Mouse (Mus musculus) thymus, adult 2 months (tissue): ENCODE results near the gene Pld2. TPM values are rescaled to one million over a fixed set of nuclear protein-coding genes. Genes with fewer than 3 reads are reported as not detected.

Experiments
- DNase-seq: peaks from one replicate; pipeline ENCODE4 v3.0.0; 2021
- H3K27ac ChIP-seq: fragments of 200-500 bp; 2 replicates; pipeline ENCODE4 v1.5.1; 2012; ENCODE audit warnings: low read length, control low read depth; ENCODE audit not compliant: control insufficient read depth, insufficient read depth
- H3K27me3 ChIP-seq: fragments of 200-500 bp; 2 replicates; pipeline ENCODE4 v1.6.1; 2012; ENCODE audit warnings: mild to moderate bottlenecking, low read length, moderate library complexity, mixed read lengths; ENCODE audit not compliant: control insufficient read depth, insufficient read depth
- H3K36me3 ChIP-seq: fragments of 200-500 bp; 2 replicates; pipeline ENCODE4 v1.6.1; 2012; ENCODE audit warnings: mild to moderate bottlenecking, low read length, moderate library complexity; ENCODE audit not compliant: control insufficient read depth, insufficient read depth
- H3K4me1 ChIP-seq: fragments of 200-500 bp; replicated peaks from 2 replicates; pipeline ENCODE4 v1.6.1; 2012; ENCODE audit warnings: low read length; ENCODE audit not compliant: control insufficient read depth, insufficient read depth
- H3K4me3 ChIP-seq: fragments of 200-500 bp; 2 replicates; pipeline ENCODE4 v1.5.1; 2012; ENCODE audit warnings: mild to moderate bottlenecking, low read length, control low read depth, moderate library complexity; ENCODE audit not compliant: control insufficient read depth, insufficient read depth
- CTCF ChIP-seq: fragments of 200-500 bp; IDR thresholded peaks from 2 replicates; pipeline ENCODE4 v1.5.1; 2012; ENCODE audit warnings: mild to moderate bottlenecking, control low read depth, low read length, moderate library complexity, borderline replicate concordance; ENCODE audit not compliant: control insufficient read depth, poor library complexity, insufficient read depth; ENCODE audit errors: extremely low read depth
- POLR2A ChIP-seq: fragments of 200-500 bp; IDR thresholded peaks from 2 replicates; pipeline ENCODE4 v1.6.1; 2012; ENCODE audit warnings: mild to moderate bottlenecking, low read length, control low read depth, moderate library complexity; ENCODE audit not compliant: control insufficient read depth, poor library complexity, insufficient read depth; ENCODE audit errors: extremely low read depth
- whole genome bisulfite sequencing: fragments of 180-500 bp; shearing (Covaris S2); methylation state at CpG from one replicate; pipeline ENCODE4 v1.1.7; 2018; 5-methylcytosine and 5-hydroxymethylcytosine counted together
- polyA plus RNA-seq: library from polyadenylated mRNA; depleted of rRNA; stranded (reverse); fragments of >200 nt; gene quantifications from 2 replicates; pipeline ENCODE4 v1.2.3, GENCODE M21; 2012

Pld2 gene
- polyA plus RNA-seq, 1 experiment, result 16.1 TPM

- peaks cover 17% of the 10 kb centered on the region for H3K4me1 ChIP-seq
- H3K27me3 ChIP-seq, result no peaks in the 10 kb centered on the region
- TF ChIP-seq CTCF, result no peak
- TF ChIP-seq POLR2A, result no peak
- H3K4me3 ChIP-seq, result no peak overlapping the region
- 55% methylated on average over 7 of the region's 7 CpGs for WGBS
- peak overlapping the region; percentile 73; the same call in 1 of the 2 replicates for H3K27ac ChIP-seq
- DNase-seq, result peak; percentile 46
- H3K36me3 ChIP-seq, result no peaks in the 10 kb centered on the region
Measured at GRCm38 (mm10) chr11:70506962-70507515, 32.8 kb upstream of the Pld2 start.

- TF ChIP-seq CTCF (peak; percentile 80; the same call in 1 of the 2 replicates), POLR2A (no peak)
- Histone ChIP-seq H3K27me3 (no peaks in the 10 kb centered on the region), H3K27ac (no peak overlapping the region), H3K4me1 (peaks cover 15% of the 10 kb centered on the region), H3K4me3 (no peak overlapping the region), H3K36me3 (no peaks in the 10 kb centered on the region)
- 19% methylated on average over 19 of the region's 19 CpGs for WGBS
- DNase-seq, result peak; percentile 62
Measured at GRCm38 (mm10) chr11:70509753-70510564, 29.9 kb upstream of the Pld2 start.

- no peaks in the 10 kb centered on the region for H3K27me3 ChIP-seq
- H3K36me3 ChIP-seq, result no peaks in the 10 kb centered on the region
- WGBS, result 96% methylated on average over 2 of the region's 2 CpGs
- H3K4me3 ChIP-seq, result no peak overlapping the region
- TF ChIP-seq CTCF (no peak), POLR2A (no peak)
- H3K4me1 ChIP-seq, result peaks cover 11% of the 10 kb centered on the region
- H3K27ac ChIP-seq, result no peak overlapping the region
- no peak for DNase-seq
Measured at GRCm38 (mm10) chr11:70511242-70511641, 28.6 kb upstream of the Pld2 start.

- TF ChIP-seq POLR2A (no peak), CTCF (no peak)
- Histone ChIP-seq H3K36me3 (no peaks in the 10 kb centered on the region), H3K4me1 (peaks cover 11% of the 10 kb centered on the region), H3K27me3 (no peaks in the 10 kb centered on the region), H3K27ac (no peak overlapping the region), H3K4me3 (no peak overlapping the region)
- DNase-seq, result no peak
- 93% methylated on average over 7 of the region's 7 CpGs for WGBS
Measured at GRCm38 (mm10) chr11:70511825-70512224, 28.0 kb upstream of the Pld2 start.

- Histone ChIP-seq H3K27me3 (no peaks in the 10 kb centered on the region), H3K4me1 (peaks cover 7% of the 10 kb centered on the region), H3K4me3 (no peak overlapping the region), H3K36me3 (no peaks in the 10 kb centered on the region), H3K27ac (no peak overlapping the region)
- TF ChIP-seq CTCF (no peak), POLR2A (no peak)
- DNase-seq, result no peak
- WGBS, result 78% methylated on average over 7 of the region's 7 CpGs
Measured at GRCm38 (mm10) chr11:70512709-70513342, 27.0 kb upstream of the Pld2 start.

- no peaks in the 10 kb centered on the region for H3K36me3 ChIP-seq
- H3K4me1 ChIP-seq, result peaks cover 5% of the 10 kb centered on the region
- no peak for DNase-seq
- TF ChIP-seq POLR2A (no peak), CTCF (no peak)
- WGBS, result 84% methylated on average over 11 of the region's 11 CpGs
- peak overlapping the region; percentile 45; the same call in 1 of the 2 replicates for H3K27ac ChIP-seq
- no peaks in the 10 kb centered on the region for H3K27me3 ChIP-seq
- no peak overlapping the region for H3K4me3 ChIP-seq
Measured at GRCm38 (mm10) chr11:70513520-70513919, 26.3 kb upstream of the Pld2 start.
